Mouse (Mus musculus): ENCODE measurements around the gene Ranbp10. TPM values are rescaled to one million over a fixed set of nuclear protein-coding genes. Genes with fewer than 3 reads are reported as not detected.
"Not testable (repeated sequence)": the region's sequence is repeated elsewhere in the genome, so short reads cannot be mapped to it uniquely, and the experiment has no call there.

Gene Ranbp10
- total RNA-seq, 2 experiments from 2014 or later = 25.4 to 30.0 TPM

DNA sequence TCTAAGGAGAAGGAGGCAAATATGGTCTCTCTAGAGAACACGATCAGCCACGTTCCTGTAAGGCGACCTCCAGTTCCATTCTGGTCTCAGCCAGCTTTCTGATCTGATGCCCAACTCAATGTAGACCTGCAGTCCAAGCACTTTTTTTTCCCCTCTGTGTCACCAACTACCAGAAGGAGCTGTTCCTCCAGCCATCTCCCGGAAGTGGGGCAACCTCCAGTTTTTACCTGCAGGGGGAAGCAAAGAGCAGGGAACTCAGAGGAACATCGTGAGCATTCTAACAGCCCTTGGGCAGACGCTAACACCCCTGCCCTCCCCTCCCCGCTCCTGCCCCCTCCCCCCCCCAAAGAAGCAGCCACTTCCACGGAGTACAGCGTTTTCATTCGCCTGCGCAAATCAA, 8.2 kb upstream of the Ranbp10 start:
- DNase-seq = peak; percentile 87

DNA sequence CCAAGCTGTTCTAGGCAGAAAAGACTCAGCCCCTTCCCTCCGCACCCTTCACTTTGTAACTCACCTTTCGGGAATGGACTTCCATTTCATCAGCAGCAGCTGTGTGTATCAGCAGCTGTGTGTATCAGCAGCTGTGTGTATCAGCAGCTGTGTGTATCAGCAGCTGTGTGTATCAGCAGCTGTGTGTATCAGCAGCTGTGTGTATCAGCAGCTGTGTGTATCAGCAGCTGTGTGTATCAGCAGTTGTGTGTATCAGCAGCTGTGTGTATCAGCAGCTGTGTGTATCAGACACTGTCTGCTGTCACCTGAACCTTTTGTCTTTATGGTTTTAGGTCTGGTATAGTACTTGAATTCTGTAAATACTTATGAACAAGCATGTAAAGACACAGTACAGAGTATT, 6.6 kb upstream of the Ranbp10 start:
- DNase-seq = not testable (repeated sequence)

GRCm38 (mm10) chr8:105826379-105826778, 771 bp downstream of the Ranbp10 start:
- peak; percentile 35 for DNase-seq

DNA sequence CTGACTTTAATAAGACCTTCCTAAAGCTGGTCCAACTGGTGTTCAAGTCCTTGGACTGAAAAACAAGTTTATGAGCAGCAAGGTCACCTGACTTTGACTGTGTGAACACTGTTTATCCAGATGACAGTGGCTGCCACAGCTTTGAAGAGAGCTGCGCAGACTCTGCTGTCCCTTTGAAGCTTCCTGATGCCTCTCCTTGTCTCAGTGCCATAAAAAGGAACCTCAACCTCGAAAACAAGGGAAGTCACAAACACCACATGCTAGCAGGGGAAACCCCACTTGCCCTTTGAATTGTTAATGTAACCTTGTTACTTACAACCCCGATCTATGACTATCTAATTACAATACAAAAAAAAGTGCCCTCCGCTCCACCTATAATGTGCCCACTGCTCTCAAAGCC, 1.6 kb downstream of the Ranbp10 start:
- DNase-seq = peak; percentile 31

- DNase-seq = no peak
Measured at GRCm38 (mm10) chr8:105820925-105821324, 6.2 kb downstream of the Ranbp10 start.

GRCm38 (mm10) chr8:105819659-105820058, 7.5 kb downstream of the Ranbp10 start:
- no peak for DNase-seq

- DNase-seq = no peak
Measured at GRCm38 (mm10) chr8:105813241-105813640, 13.9 kb downstream of the Ranbp10 start.

DNA sequence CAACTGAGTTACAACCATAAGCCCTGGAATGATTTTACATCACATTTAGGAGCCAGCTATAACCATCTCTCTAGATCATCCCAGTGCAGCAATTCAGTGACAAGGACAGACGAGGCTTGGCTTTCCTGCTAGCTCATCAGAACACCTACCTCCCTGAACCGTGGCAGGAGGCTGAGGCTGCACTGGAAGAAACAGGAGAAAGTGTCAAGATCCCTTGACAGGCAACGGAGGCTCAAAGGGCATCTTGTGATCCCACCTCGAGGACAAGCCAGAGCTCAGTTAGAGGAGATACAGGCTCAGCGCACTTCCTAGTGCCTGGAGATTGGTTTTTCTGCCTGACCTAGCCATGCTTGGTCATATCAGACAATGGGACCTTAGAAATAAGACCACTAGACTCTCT, 14.6 kb downstream of the Ranbp10 start:
- no peak for DNase-seq

DNA sequence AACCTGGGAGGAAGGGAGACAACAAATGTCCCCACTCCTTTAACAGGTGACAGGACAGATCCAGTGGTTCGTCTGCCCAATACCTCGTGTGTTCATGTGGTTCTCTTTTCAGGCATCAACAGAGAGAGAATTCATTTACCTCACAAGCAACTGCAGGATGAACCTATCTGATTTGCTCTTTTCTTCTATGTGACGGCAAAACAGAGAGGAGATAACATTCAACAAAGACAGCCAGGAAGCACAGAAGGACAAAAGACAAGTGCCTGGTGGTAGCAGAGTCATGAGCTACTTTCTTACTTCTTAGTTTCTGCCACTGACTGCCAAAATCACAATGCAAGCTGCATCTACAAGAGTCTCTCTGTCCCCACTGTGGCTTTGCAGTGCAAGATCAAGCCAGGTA, 15.6 kb downstream of the Ranbp10 start:
- DNase-seq = no peak

DNA sequence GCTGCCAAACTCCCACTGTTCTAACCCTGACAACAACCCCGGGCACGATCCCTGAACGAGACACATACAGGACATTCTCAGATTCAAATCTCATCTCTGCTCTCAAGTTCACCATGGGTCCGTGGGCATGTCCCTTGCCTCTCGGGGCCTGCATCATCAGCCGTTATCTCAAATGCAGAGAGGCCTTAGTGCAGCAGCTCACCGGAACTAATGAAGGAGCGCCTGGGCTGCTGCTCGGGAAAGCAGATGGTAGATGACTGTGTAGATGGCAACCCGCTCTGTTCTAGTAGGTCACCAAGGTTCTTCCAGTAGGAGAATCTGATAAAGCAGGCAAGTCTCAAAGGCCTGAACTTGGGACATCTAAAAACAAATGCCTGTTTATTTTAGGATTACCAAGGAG, 16.1 kb downstream of the Ranbp10 start:
- DNase-seq = no peak

DNA sequence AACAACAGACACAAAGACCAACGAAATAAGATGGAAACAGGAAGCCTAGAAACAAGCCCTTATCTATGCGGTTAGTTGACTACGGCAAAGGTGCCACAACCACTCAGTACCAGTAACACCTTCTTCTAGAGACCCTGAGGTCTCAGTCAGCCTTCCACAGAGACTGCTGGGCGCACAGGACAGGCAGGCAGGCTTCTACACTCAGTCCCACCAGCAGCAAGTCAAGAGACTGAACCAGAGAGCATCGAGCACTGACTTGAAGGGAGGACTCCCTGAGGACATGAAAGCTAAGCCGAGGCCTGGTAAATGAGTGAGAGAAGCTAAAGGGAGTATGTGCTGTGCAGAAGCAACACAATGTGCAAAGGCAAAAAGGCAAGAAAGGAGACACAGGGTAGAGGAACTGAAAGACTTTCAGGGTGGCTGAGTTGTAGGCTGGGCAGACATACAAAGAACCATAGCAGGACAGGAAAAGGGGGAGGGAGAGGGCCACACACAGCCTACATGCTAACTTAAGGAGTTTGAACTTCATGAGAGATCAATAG, 16.8 kb downstream of the Ranbp10 start:
- no peak for DNase-seq

GRCm38 (mm10) chr8:105808480-105808879, 18.7 kb downstream of the Ranbp10 start:
- DNase-seq = peak; percentile 57

- no peak for DNase-seq
Measured at GRCm38 (mm10) chr8:105807766-105808165, 19.4 kb downstream of the Ranbp10 start.

DNA sequence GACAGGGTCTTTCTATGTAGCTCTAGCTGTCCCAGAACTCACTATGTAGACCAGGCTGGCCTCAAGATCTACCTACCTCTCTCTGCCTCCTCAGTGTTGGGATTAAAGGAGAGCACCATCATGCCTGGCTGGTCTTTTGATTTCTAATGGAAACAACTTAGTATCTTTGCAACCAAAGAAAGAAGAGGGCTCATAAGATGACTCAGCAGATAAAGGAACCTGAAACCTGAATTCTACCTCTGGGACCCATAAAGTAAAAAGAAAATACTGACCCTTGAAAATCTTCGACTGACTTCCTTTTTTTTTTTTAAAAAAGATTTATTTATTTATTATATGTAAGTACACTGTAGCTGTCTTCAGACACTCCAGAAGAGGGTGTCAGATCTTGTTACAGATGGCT, 21.2 kb downstream of the Ranbp10 start:
- no peak for DNase-seq

DNA sequence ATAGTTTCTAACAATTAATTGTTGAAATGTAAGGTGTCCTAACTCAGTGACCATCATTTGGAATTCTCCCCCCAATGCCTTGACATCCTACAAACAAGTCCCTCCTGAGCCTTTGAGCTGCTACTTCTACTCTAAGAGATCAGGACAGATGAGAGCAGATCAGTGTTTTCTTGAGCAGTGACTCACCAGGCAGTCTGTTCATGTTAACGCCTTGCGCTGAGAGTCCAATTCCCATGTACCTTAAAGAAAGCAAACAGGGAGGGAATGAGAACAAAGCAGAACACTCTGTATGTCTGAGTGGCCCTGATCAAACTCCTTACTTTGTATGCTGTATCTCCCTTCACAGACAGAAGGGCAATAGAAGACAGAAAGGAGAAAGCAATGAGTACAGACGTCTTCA, 21.8 kb downstream of the Ranbp10 start:
- DNase-seq = no peak

- DNase-seq = no peak
Measured at GRCm38 (mm10) chr8:105804797-105805196, 22.4 kb downstream of the Ranbp10 start.

DNA sequence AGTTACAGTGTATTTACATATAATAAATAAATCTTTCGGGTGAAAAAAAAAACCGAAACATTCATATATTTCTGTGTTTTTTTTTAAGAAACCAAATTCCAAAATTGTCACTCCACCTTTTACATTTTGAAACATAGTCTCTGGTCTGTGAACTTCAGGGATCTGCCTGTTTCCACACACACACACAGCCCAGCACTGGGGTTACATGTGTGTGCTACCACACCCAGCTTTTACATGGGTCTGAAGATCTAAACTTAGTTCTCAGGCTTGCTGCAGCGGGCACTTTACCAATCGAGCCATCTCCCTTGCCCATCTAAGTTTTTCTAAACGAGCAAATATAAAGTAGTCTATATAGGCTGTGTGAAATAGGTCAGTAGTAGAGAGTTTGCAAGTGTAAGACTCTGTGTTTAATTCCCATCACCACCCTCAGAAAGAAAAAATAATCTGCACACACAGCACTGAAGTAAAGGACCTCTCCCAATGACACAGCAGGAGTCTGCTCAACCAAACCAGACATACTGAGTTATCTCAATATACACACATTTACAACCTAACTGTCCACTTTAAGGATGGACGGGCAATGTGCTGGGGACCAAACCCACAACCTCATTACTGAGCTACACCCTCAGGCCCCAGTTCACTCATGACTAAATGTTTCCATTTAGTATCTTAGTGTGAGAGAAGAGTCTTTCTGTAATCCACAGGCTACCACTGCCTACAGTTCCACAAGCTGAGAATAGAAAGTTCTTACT, 25.8 kb downstream of the Ranbp10 start:
- DNase-seq = no peak

DNA sequence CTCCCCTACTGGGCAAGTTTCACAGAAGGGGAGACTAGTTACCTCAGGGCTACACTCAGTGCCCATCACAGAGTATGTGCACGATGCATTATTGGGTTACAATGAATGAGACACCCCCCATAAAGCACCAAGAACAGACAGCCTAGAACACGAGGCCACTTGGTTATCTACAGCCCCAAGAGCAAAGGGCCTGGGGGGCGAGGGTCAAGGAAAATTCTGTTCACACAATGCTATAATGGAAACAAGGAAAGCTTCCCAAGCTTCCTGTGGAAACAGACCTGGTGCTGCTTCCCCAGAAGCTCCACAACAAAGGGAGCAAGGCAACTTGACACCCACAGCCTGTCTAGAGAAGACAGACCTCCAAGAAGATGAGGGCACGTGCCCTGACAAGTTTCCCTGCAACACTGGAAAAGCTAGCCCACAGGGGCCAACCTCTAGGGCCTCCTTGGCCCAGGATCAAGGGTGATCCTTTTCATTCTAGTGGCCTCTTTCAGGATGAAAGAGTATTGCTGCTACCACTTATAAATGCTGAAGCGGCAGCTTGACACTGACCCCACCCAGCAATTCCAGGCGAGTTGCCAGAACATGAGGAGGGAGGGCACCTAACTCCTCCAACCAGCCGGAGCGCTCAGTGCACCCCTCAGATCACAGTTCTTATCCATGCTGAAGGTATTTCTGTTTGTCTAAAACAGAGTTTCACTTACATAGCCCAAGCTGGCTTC, 27.9 kb downstream of the Ranbp10 start:
- DNase-seq = peak; percentile 88

- no peak for DNase-seq
Measured at GRCm38 (mm10) chr8:105798408-105798807, 28.7 kb downstream of the Ranbp10 start.

- DNase-seq = no peak
Measured at GRCm38 (mm10) chr8:105795785-105796184, 31.4 kb downstream of the Ranbp10 start.

DNA sequence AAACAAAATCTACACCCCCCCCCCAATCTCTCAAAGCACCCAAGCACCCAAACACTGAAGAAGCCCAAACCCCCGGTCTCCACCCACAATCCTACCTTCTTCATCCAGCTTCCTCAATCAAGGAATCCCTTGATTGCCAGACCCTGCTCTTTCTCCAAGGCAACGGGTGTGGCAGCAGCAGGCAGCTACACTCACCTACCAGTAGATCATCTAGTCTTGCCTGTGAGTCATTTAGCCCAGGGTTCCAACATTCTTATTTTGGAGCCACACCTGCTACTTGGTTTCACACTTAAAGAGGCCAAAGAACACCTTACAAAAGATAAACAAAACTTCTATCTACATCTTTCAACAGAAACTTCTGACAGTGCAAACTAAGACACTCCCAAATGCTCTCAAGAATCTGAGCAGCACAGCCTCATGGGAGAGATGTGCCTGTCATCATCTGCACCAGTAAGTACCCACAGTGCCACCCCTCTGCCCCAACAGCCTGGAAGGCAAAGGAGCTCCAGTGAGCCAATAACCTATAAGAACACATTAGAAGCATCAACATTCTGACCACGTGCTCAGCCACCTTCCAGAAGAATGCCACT, 33.0 kb downstream of the Ranbp10 start:
- no peak for DNase-seq

DNA sequence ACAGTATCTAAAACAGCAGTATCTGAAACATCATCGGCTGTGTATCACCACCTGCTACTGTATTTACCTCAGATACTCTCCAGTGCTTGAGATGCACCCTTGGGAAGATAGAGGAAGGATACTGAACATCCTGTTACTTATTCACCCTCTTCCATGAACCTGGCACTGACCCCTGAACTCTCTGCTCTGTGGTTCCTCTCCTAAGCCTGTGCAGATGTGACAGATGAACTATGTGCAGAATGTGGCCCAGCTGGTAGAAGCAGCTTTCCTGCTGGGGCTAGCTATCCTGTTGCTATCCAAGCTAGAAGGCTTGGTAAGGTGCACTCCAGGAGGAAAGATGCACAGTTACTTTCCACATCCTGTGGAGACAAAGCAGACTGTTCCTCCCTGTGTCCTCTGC, 33.8 kb downstream of the Ranbp10 start:
- DNase-seq = no peak

- DNase-seq = no peak
Measured at GRCm38 (mm10) chr8:105789626-105790025, 37.5 kb downstream of the Ranbp10 start.
